Mouse (Mus musculus): ENCODE measurements around the gene Jag2. TPM values are rescaled to one million over a fixed set of nuclear protein-coding genes. Genes with fewer than 3 reads are reported as not detected.

The Jag2 gene
- polyA plus RNA-seq, 1 experiment from 2014 or later, result 3.7 TPM

- H3K27ac ChIP-seq, result no peak overlapping the region
- H3K4me1 ChIP-seq (replicated peaks), result peaks cover 34% of the 10 kb centered on the region
- no peak for ATAC-seq
- 61% methylated on average over 10 of the region's 10 CpGs for WGBS
- H3K27me3 ChIP-seq (replicated peaks), result no peaks in the 10 kb centered on the region
- H3K9ac ChIP-seq, result no peak overlapping the region
- H3K4me2 ChIP-seq (replicated peaks), result no peak overlapping the region; the same call in 1 of the 2 replicates
- H3K9me3 ChIP-seq, result no peaks in the 10 kb centered on the region
- H3K4me3 ChIP-seq (replicated peaks), result no peak overlapping the region
- no peaks in the 10 kb centered on the region for H3K36me3 ChIP-seq
These were observed 9.4 kb upstream of the Jag2 start for GRCm38 (mm10) chr12:112938873-112939565.

- WGBS, result 76% methylated on average over 10 of the region's 10 CpGs
- no peak for ATAC-seq
- no peak overlapping the region for H3K9ac ChIP-seq
These were observed 8.8 kb upstream of the Jag2 start for GRCm38 (mm10) chr12:112938366-112938765.

GRCm38 (mm10) chr12:112937906-112938305, 8.3 kb upstream of the Jag2 start:
- peaks cover 34% of the 10 kb centered on the region for H3K4me1 ChIP-seq (replicated peaks)
- no peaks in the 10 kb centered on the region for H3K36me3 ChIP-seq
- H3K4me2 ChIP-seq (replicated peaks), result no peak overlapping the region
- H3K27me3 ChIP-seq (replicated peaks), result no peaks in the 10 kb centered on the region
- no peak overlapping the region for H3K9ac ChIP-seq
- ATAC-seq, result no peak
- H3K4me3 ChIP-seq (replicated peaks), result no peak overlapping the region
- no peaks in the 10 kb centered on the region for H3K9me3 ChIP-seq
- H3K27ac ChIP-seq, result no peak overlapping the region
- 41% methylated on average over 9 of the region's 9 CpGs for WGBS

More at GRCm38 (mm10) chr12:112938366-112938765, 8.8 kb upstream of the Jag2 start:
- Histone ChIP-seq H3K4me2 (replicated peaks) (no peak overlapping the region), H3K27me3 (replicated peaks) (no peaks in the 10 kb centered on the region), H3K4me1 (replicated peaks) (peaks cover 34% of the 10 kb centered on the region), H3K27ac (no peak overlapping the region), H3K4me3 (replicated peaks) (no peak overlapping the region), H3K36me3 (no peaks in the 10 kb centered on the region), H3K9me3 (no peaks in the 10 kb centered on the region)

GRCm38 (mm10) chr12:112932647-112933046, 3.1 kb upstream of the Jag2 start:
- ATAC-seq, result no peak

GRCm38 (mm10) chr12:112928401-112929241, 955 bp downstream of the Jag2 start:
- Histone ChIP-seq H3K9ac (peak overlapping the region; percentile 49), H3K27ac (no peak overlapping the region), H3K9me3 (no peaks in the 10 kb centered on the region), H3K36me3 (no peaks in the 10 kb centered on the region), H3K4me3 (replicated peaks) (peak overlapping the region; percentile 53), H3K4me1 (replicated peaks) (peaks cover 34% of the 10 kb centered on the region), H3K4me2 (replicated peaks) (peak overlapping the region; percentile 98), H3K27me3 (replicated peaks) (peaks cover 53% of the 10 kb centered on the region)
- 2% methylated on average over 97 of the region's 124 CpGs for WGBS
- ATAC-seq, result peak; percentile 42

More at GRCm38 (mm10) chr12:112932647-112933046, 3.1 kb upstream of the Jag2 start:
- Histone ChIP-seq H3K9me3 (no peaks in the 10 kb centered on the region), H3K9ac (no peak overlapping the region), H3K36me3 (no peaks in the 10 kb centered on the region), H3K27me3 (replicated peaks) (peaks cover 41% of the 10 kb centered on the region), H3K4me2 (replicated peaks) (no peak overlapping the region), H3K27ac (no peak overlapping the region), H3K4me1 (replicated peaks) (peaks cover 29% of the 10 kb centered on the region), H3K4me3 (replicated peaks) (no peak overlapping the region)
- WGBS, result 52% methylated on average over 7 of the region's 7 CpGs

DNA sequence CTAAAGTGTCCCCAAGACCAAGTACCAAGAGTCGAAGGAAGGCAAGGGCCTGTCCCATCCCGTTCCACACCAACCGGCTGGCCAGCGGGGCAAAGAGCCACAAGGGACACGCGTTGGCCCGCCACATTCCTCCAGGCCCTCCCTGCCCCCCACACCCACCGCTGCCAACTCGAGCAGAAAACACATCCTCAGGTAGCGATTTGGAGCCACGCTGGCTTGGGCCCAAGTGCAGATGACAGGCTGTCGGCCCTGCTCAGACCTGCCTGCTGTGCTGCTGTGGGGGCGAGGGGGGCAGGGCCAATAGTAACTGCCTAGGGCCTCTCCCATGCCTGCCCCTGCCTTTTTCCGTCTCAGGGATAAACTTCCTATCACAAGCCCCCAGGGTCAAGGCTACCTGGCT, 2.3 kb downstream of the Jag2 start:
- no peak overlapping the region for H3K4me2 ChIP-seq (replicated peaks)

DNA sequence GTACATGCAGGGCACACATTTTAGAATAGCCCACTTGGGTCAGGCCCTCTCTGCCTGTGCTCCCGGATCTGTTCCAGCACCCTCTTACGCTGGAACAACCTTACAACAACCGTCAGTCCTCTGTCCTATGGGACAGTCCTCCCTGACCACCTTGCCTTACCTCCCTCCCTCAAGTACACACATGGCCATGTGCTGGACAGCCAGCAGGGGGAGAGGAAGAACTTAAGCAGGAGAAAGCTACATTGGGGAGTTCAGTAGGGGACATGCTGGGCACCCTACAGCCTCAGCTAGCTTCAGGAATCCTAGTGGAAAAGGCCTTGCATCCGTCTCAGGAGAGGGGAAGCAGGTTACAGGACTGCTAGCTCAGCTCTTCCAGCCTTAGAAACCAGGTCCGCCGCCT, 3.6 kb downstream of the Jag2 start:
- WGBS, result 80% methylated on average over 6 of the region's 6 CpGs
- no peaks in the 10 kb centered on the region for H3K36me3 ChIP-seq
- no peak for ATAC-seq
- H3K4me1 ChIP-seq (replicated peaks), result peaks cover 29% of the 10 kb centered on the region
- peaks cover 45% of the 10 kb centered on the region for H3K27me3 ChIP-seq (replicated peaks)
- H3K27ac ChIP-seq, result no peak overlapping the region
- no peak overlapping the region for H3K9ac ChIP-seq
- no peak overlapping the region for H3K4me2 ChIP-seq (replicated peaks)
- H3K4me3 ChIP-seq (replicated peaks), result no peak overlapping the region
- no peaks in the 10 kb centered on the region for H3K9me3 ChIP-seq

More for the DNA sequence above, 2.3 kb downstream of the Jag2 start:
- no peak overlapping the region for H3K9ac ChIP-seq
- H3K36me3 ChIP-seq, result no peaks in the 10 kb centered on the region
- peaks cover 29% of the 10 kb centered on the region for H3K4me1 ChIP-seq (replicated peaks)
- H3K27ac ChIP-seq, result no peak overlapping the region
- H3K27me3 ChIP-seq (replicated peaks), result peaks cover 53% of the 10 kb centered on the region
- no peaks in the 10 kb centered on the region for H3K9me3 ChIP-seq
- ATAC-seq, result no peak
- WGBS, result 80% methylated on average over 14 of the region's 14 CpGs
- H3K4me3 ChIP-seq (replicated peaks), result no peak overlapping the region

DNA sequence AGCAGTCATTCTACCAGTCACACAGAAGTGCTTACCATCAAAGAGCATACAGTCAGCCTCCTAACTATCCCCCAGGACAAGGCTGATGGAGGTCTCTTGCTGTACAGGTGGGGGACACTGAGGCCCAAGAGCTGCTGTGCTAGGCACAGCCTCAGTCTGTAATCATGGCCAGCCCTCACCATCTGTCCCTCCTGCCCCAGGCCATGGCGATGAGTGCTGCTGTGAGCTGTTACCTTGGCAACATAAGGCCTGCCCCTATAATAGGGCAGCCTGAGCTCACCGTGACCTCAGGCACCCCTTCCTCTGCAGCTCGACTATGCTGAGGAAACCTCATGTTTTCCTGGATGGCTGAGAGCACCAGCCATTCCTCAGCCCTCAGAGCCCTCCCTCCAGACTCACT, 7.0 kb downstream of the Jag2 start:
- no peak overlapping the region for H3K4me3 ChIP-seq (replicated peaks)
- no peak for ATAC-seq
- H3K4me1 ChIP-seq (replicated peaks), result 0 out of 2 replicates have a peak, but pooled peaks cover 6% of the 10 kb centered on the region
- no peaks in the 10 kb centered on the region for H3K36me3 ChIP-seq
- WGBS, result 31% methylated on average over 3 of the region's 3 CpGs
- no peak overlapping the region for H3K27ac ChIP-seq
- no peak overlapping the region for H3K9ac ChIP-seq
- H3K27me3 ChIP-seq (replicated peaks), result peaks cover 11% of the 10 kb centered on the region
- H3K4me2 ChIP-seq (replicated peaks), result no peak overlapping the region
- no peaks in the 10 kb centered on the region for H3K9me3 ChIP-seq

DNA sequence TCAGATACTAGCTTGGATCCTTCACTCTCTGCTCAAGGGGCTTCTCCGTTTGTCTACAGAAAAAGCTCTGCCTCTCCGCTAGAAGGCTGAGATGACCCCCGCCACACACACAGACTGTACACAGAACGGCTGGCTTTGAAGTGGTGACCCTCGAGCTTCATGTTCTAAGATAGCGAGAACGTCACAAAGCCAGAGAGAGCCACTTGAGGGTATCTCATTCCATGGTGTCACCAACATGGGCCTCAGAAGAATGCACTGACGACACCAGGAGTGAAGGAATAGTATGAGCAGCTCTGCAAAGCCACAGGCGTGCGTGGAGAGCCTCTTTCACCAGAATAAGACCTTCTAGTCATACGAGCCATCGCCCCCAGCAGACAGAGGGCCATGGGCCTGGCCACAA, 8.1 kb downstream of the Jag2 start:
- H3K4me3 ChIP-seq (replicated peaks), result no peak overlapping the region
- ATAC-seq, result no peak
- 81% methylated on average over 12 of the region's 12 CpGs for WGBS

GRCm38 (mm10) chr12:112917906-112918305, 11.7 kb downstream of the Jag2 start:
- no peak for ATAC-seq
- 41% methylated on average over 8 of the region's 8 CpGs for WGBS
- 0 out of 2 replicates have a peak, but pooled peaks cover 5% of the 10 kb centered on the region for H3K4me1 ChIP-seq (replicated peaks)

More for the DNA sequence above, 8.1 kb downstream of the Jag2 start:
- Histone ChIP-seq H3K4me2 (replicated peaks) (no peak overlapping the region), H3K27me3 (replicated peaks) (peaks cover 1% of the 10 kb centered on the region; the same call in 1 of the 2 replicates), H3K36me3 (no peaks in the 10 kb centered on the region), H3K9me3 (no peaks in the 10 kb centered on the region), H3K27ac (no peak overlapping the region), H3K4me1 (replicated peaks) (0 out of 2 replicates have a peak, but pooled peaks cover 6% of the 10 kb centered on the region), H3K9ac (no peak overlapping the region)

DNA sequence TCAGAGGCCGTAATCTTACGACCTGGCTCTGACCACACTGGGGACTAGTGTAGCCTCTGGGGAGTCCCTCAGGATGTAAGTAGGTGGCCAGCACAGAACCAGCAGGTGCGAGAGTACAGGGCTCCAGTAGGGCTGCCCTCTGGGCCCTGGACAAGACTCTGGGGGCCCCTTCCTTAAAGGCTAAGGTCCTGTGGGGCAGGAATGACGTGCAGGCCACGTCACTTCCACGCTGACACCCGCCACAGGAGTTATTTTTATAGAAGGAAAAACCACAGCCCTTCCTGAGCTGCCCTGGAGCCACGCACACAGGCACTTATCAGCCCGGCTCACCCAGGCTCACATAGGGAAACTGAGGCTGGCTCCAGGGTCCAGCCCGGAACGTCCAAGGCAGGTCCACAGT, 12.1 kb downstream of the Jag2 start:
- H3K9me3 ChIP-seq, result no peaks in the 10 kb centered on the region
- H3K27me3 ChIP-seq (replicated peaks), result no peaks in the 10 kb centered on the region
- no peak overlapping the region for H3K4me2 ChIP-seq (replicated peaks)
- H3K9ac ChIP-seq, result no peak overlapping the region
- H3K4me3 ChIP-seq (replicated peaks), result no peak overlapping the region
- no peak overlapping the region for H3K27ac ChIP-seq
- no peak for ATAC-seq
- 0 out of 2 replicates have a peak, but pooled peaks cover 5% of the 10 kb centered on the region for H3K4me1 ChIP-seq (replicated peaks)
- 81% methylated on average over 11 of the region's 11 CpGs for WGBS
- no peaks in the 10 kb centered on the region for H3K36me3 ChIP-seq

More at GRCm38 (mm10) chr12:112917906-112918305, 11.7 kb downstream of the Jag2 start:
- no peak overlapping the region for H3K27ac ChIP-seq
- H3K36me3 ChIP-seq, result no peaks in the 10 kb centered on the region
- H3K9me3 ChIP-seq, result no peaks in the 10 kb centered on the region
- no peak overlapping the region for H3K4me3 ChIP-seq (replicated peaks)
- no peak overlapping the region for H3K4me2 ChIP-seq (replicated peaks)
- H3K27me3 ChIP-seq (replicated peaks), result no peaks in the 10 kb centered on the region
- H3K9ac ChIP-seq, result no peak overlapping the region

GRCm38 (mm10) chr12:112916698-112917400, 12.7 kb downstream of the Jag2 start:
- Histone ChIP-seq H3K4me3 (replicated peaks) (no peak overlapping the region), H3K27me3 (replicated peaks) (no peaks in the 10 kb centered on the region), H3K4me1 (replicated peaks) (0 out of 2 replicates have a peak, but pooled peaks cover 5% of the 10 kb centered on the region), H3K27ac (no peak overlapping the region), H3K36me3 (no peaks in the 10 kb centered on the region), H3K4me2 (replicated peaks) (no peak overlapping the region), H3K9me3 (no peaks in the 10 kb centered on the region), H3K9ac (no peak overlapping the region)
- no peak for ATAC-seq
- 83% methylated on average over 16 of the region's 16 CpGs for WGBS
